Mouse (Mus musculus): ENCODE results near the gene Slc12a9. TPM values are rescaled to one million over a fixed set of nuclear protein-coding genes. Genes with fewer than 3 reads are reported as not detected.
A peak's percentile ranks its signal among the peaks of the same experiment; 100 is the strongest.

The Slc12a9 gene
- polyA plus RNA-seq, 1 experiment from 2014 or later: 27.3 TPM

DNA sequence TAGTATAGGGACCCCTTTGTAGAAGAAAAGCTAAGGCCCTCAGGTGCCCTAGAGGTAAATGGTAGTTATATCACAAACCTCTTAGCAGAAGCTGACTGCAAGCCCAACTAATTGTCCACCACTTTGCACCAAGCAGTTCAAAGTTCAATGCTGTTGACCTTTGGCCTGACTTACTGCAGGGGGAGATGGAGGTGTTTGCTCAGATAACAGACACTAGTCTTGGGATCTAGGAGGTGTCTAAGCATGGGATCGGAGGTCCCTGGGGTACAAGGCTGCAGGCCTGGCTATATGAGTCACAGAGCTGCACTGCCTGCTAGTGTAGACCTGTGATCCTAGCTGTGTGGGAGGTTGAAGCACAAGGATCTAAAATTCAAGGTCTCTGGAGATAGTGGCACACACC, 14.8 kb downstream of the Slc12a9 start:
- peaks cover 11% of the 10 kb centered on the region for H3K4me1 ChIP-seq (ENCODE audit: control insufficient read depth, insufficient read depth, low read length)
- H3K36me3 ChIP-seq (ENCODE audit: control insufficient read depth, insufficient read depth, low read length): peaks cover 14% of the 10 kb centered on the region
- no peak overlapping the region for H3K4me3 ChIP-seq (ENCODE audit: low read depth, low read length)
- no peaks in the 10 kb centered on the region for H3K27me3 ChIP-seq (ENCODE audit: control insufficient read depth, insufficient read depth, low read depth, low read length)
- H3K4me2 ChIP-seq (ENCODE audit: low read length): no peak overlapping the region
- no peaks in the 10 kb centered on the region for H3K9me3 ChIP-seq (replicated peaks; ENCODE audit: control insufficient read depth, low read length, poor library complexity, severe bottlenecking)
- WGBS: 100% methylated on average over 1 of the region's 1 CpGs
- no peak overlapping the region for H3K27ac ChIP-seq (ENCODE audit: low read length)
- no peak overlapping the region for H3K9ac ChIP-seq (ENCODE audit: low read depth, low read length)
- no peak for ATAC-seq

DNA sequence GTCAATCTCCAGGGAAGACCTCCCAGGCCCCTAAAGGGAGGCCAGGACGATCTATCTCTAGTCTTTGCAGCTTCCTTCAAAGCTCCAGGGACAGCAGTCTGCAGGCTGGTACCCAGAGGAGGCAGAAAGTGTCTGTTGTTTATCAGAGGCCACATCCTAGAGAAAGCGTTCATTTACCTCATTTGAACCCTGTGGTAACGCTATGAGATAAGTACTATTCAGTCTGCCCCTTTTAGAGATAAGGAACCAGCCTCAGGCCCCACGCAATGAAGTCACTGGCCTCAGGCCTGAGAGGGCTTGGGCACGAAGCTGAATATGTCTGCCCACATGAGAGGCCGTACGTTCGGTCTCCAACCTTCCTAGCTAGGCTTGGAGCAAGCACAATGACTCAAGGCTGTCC, 16.0 kb downstream of the Slc12a9 start:
- no peak for ATAC-seq
- H3K27ac ChIP-seq (ENCODE audit: low read length): no peak overlapping the region
- no peaks in the 10 kb centered on the region for H3K27me3 ChIP-seq (ENCODE audit: control insufficient read depth, insufficient read depth, low read depth, low read length)
- H3K4me2 ChIP-seq (ENCODE audit: low read length): no peak overlapping the region
- no peak overlapping the region for H3K9ac ChIP-seq (ENCODE audit: low read depth, low read length)
- no peak overlapping the region for H3K4me3 ChIP-seq (ENCODE audit: low read depth, low read length)
- H3K4me1 ChIP-seq (ENCODE audit: control insufficient read depth, insufficient read depth, low read length): peaks cover 11% of the 10 kb centered on the region
- 85% methylated on average over 8 of the region's 8 CpGs for WGBS
- H3K36me3 ChIP-seq (ENCODE audit: control insufficient read depth, insufficient read depth, low read length): peaks cover 9% of the 10 kb centered on the region
- H3K9me3 ChIP-seq (replicated peaks; ENCODE audit: control insufficient read depth, low read length, poor library complexity, severe bottlenecking): no peaks in the 10 kb centered on the region

DNA sequence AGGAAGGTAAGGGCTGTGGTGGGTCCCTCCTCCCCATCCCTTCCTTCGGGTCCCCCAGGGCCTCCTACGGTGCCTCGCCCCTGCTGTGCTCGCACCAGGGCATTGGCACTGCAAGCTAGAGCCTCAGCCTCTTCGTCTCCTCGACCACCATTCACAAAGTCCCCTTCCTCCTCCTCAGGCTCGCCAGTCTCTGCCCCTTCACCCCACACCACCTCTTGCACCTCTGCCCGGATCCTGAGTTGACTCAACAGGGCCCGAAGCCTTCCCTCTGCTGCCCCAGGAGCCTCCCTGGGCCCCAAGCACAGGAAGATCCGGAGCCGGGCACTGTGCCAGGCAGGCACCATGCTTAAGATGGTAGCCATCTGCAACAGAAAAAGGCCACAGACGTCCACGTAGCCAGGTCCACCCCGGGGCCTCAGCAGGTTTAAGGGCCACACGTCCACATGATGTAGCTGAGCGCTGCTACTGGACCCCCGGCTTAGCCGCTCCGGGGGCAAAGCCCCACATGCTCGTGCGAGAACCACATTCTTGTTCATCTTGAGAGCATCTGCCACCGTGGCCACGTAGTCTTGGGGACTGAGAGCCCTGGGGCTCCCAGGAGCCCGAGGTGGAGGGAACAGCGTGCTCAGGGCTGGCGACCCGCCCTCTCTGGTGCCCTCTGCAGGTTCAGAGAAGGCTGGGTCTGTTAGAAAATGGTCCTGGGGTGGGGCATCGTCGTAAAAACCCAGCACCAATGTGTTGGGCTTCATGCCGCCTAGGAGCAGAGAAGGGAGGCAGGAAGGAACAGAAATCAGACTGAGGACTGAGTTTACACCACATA, 18.1 kb downstream of the Slc12a9 start:
- no peak; the same call in 1 of the 2 replicates for ATAC-seq
- no peak overlapping the region; the same call in 1 of the 2 replicates for H3K9ac ChIP-seq (ENCODE audit: low read depth, low read length)
- WGBS: 37% methylated on average over 30 of the region's 30 CpGs
- no peaks in the 10 kb centered on the region for H3K9me3 ChIP-seq (replicated peaks; ENCODE audit: control insufficient read depth, low read length, poor library complexity, severe bottlenecking)
- no peak overlapping the region for H3K4me2 ChIP-seq (ENCODE audit: low read length)
- H3K27me3 ChIP-seq (ENCODE audit: control insufficient read depth, insufficient read depth, low read depth, low read length): no peaks in the 10 kb centered on the region
- H3K36me3 ChIP-seq (ENCODE audit: control insufficient read depth, insufficient read depth, low read length): peaks cover 11% of the 10 kb centered on the region
- no peak overlapping the region for H3K4me3 ChIP-seq (ENCODE audit: low read depth, low read length)
- peaks cover 11% of the 10 kb centered on the region for H3K4me1 ChIP-seq (ENCODE audit: control insufficient read depth, insufficient read depth, low read length)
- H3K27ac ChIP-seq (ENCODE audit: low read length): no peak overlapping the region

DNA sequence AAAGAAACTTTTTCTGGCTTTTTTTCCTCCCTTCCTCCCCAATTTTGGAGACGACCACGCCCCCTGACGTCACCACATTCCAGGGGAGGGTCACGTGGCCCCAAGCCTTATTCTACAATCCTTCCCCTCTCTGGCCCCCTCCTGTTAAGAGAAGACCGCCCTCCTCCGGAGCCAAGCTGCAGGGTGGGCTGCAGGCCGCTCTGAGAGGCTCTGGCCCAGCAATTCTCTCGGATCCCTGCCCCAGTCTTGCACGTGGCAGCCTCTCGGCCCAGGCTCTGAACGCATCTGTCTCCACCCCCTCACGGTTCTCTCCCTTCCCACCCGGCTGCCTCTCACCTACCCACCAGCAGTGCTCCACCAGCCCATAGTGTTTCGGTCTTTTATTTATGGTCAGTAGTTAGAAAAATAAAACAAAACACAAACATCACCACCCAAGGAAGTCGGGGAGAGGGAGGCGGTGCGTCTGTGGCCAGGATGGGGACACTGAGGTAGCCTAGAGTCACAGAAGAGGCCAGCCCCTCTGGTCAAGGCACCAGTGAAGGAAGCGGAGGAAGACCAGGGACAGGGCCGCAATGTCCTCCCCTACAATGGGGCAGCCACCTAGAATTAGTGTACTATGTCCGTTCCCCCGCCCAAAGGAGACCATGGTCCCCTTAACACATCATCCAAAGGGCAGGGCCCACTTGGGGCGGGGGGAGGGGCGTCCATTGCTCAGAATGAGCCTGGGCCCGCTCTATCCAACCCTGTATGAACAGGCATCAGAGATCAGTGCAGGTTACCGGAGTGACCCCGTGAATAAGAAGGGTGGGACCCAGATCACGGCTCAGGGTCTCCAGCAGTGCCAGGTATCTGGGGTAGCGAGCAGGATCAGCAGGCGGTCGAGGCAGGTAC, 19.0 kb downstream of the Slc12a9 start, which contains the start of gene Trip6:
TSS of gene Trip6 (minus strand) at position 212 of the 891 bp plus-strand sequence.
- ATAC-seq: peak; percentile 75
- peaks cover 11% of the 10 kb centered on the region for H3K4me1 ChIP-seq (ENCODE audit: control insufficient read depth, insufficient read depth, low read length)
- H3K27ac ChIP-seq (ENCODE audit: low read length): peak within 1 kb of the TSS; percentile 33; the same call in 1 of the 2 replicates
- peak within 1 kb of the TSS; percentile 54 for H3K4me2 ChIP-seq (ENCODE audit: low read length)
- H3K27me3 ChIP-seq (ENCODE audit: control insufficient read depth, insufficient read depth, low read depth, low read length): no peaks in the 10 kb centered on the region
- peak within 1 kb of the TSS; percentile 34 for H3K4me3 ChIP-seq (ENCODE audit: low read depth, low read length)
- peaks cover 15% of the 10 kb centered on the region for H3K36me3 ChIP-seq (ENCODE audit: control insufficient read depth, insufficient read depth, low read length)
- 13% methylated on average over 30 of the region's 30 CpGs for WGBS
- no peaks in the 10 kb centered on the region for H3K9me3 ChIP-seq (replicated peaks; ENCODE audit: control insufficient read depth, low read length, poor library complexity, severe bottlenecking)
- H3K9ac ChIP-seq (ENCODE audit: low read depth, low read length): peak within 1 kb of the TSS; percentile 61

DNA sequence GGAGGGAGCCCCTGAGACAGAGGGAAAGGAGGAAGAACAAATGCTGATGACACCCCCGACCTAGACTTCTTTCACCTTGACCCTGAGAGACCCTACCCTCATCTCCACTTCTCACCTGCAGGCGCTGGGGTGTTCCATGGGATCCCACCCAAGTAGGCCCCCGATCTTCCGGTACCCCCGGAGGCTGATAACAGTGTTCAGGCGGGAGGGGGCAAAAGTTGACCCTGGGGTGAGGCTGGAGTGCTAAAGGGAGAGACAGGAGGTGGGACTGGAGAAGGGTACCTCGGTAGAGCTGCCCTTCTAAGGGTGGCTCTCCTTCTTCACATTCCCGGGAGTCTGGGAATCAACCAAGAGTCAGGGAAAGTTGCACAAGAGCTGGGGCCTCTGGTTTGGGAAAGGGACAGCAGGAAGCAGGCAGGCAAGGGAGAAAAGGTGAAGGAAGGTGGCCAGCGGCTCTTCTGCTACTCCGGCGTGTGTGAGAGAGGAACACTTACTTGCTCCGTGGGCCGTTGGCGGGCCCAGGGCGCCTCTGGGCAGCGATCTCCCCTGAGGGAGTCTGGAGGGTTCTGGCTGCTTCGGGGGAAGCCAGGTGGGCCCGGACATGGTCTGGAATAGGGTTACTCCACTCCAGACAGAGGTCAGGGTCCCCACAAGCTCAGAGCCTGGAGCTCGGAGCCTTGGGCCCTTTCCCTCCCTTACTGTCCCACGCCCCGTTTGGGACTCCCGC, 19.8 kb downstream of the Slc12a9 start:
- peak overlapping the region; percentile 54 for H3K4me2 ChIP-seq (ENCODE audit: low read length)
- H3K9ac ChIP-seq (ENCODE audit: low read depth, low read length): peak overlapping the region; percentile 61
- no peaks in the 10 kb centered on the region for H3K9me3 ChIP-seq (replicated peaks; ENCODE audit: control insufficient read depth, low read length, poor library complexity, severe bottlenecking)
- ATAC-seq: 0 out of 2 replicates have a peak, but pooled peaks have one; percentile 16
- 0 out of 2 replicates have a peak overlapping the region, but pooled peaks have one; percentile 33 for H3K27ac ChIP-seq (ENCODE audit: low read length)
- no peaks in the 10 kb centered on the region for H3K27me3 ChIP-seq (ENCODE audit: control insufficient read depth, insufficient read depth, low read depth, low read length)
- peaks cover 11% of the 10 kb centered on the region for H3K4me1 ChIP-seq (ENCODE audit: control insufficient read depth, insufficient read depth, low read length)
- H3K36me3 ChIP-seq (ENCODE audit: control insufficient read depth, insufficient read depth, low read length): peaks cover 18% of the 10 kb centered on the region
- peak overlapping the region; percentile 34 for H3K4me3 ChIP-seq (ENCODE audit: low read depth, low read length)
- 3% methylated on average over 21 of the region's 22 CpGs for WGBS

DNA sequence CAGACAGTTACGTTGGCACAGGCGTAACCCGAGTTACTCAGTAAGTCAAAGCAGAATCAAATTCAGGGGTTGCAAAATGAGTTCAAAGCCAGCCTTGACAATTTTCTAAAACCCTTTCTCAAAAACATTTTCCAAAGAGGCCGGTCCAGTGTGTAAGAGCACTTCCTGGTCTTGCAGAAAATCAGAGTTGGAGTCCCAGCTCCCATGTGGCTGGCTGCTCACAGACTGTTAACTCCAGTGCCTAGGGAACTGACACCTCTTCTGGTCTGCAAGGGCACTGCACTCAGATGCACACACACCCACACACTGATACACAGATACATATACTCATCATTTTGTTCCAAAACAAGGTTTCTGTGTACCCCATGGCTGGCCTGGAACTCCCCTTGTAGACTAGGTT, 25.0 kb downstream of the Slc12a9 start:
- H3K4me3 ChIP-seq (ENCODE audit: low read depth, low read length): peak overlapping the region; percentile 91
- peak overlapping the region; percentile 99; the same call in 1 of the 2 replicates for H3K9ac ChIP-seq (ENCODE audit: low read depth, low read length)
- no peak for ATAC-seq
- no peaks in the 10 kb centered on the region for H3K9me3 ChIP-seq (replicated peaks; ENCODE audit: control insufficient read depth, low read length, poor library complexity, severe bottlenecking)
- peaks cover 33% of the 10 kb centered on the region for H3K4me1 ChIP-seq (ENCODE audit: control insufficient read depth, insufficient read depth, low read length)
- WGBS: 92% methylated on average over 4 of the region's 4 CpGs
- no peaks in the 10 kb centered on the region for H3K27me3 ChIP-seq (ENCODE audit: control insufficient read depth, insufficient read depth, low read depth, low read length)
- H3K36me3 ChIP-seq (ENCODE audit: control insufficient read depth, insufficient read depth, low read length): peaks cover 12% of the 10 kb centered on the region
- H3K27ac ChIP-seq (ENCODE audit: low read length): peak overlapping the region; percentile 95
- peak overlapping the region; percentile 65 for H3K4me2 ChIP-seq (ENCODE audit: low read length)

DNA sequence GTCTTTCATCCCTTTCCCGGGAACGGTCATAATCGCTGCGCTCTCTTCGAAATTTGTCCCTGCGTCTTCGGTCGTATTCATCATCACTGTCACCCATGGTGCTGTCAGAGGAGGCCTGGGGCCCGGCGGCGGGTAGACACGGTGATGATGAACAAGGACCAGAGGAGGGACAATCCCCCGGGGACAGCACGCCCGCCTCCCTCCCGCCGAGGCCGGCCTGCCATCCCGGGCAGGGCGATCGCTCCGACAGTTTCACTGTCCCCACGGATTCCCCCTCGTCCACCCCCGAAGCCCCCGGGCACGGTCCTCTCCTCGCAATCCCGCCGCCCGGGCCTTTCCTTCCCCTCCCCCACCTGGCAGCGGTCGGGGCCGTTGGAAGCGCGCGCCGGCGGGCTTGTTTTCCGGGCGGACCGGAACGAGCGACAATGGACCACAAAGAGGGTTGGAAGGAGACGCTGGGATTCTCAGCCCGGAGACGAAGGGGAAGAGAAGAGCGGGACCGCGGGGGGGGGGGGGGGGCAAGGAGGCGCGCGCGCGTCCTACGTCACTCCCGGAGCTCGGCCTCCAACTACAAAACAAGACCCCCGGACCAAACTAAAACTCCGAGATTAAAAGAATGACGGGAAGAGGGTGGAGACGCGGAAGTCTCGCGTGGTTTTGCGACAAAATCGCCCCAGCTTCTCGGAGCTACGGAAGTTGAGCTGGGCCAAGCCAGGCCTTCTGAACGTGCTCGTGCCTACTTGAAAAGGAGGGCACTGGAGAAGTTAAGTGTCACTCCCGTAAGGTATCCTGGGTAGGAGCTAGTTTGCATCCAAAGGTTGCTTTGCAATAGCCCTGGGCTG, 26.1 kb downstream of the Slc12a9 start, which contains the start of gene Srrt:
TSS of gene Srrt (minus strand) at position 604 of the 842 bp plus-strand sequence.
- H3K27me3 ChIP-seq (ENCODE audit: control insufficient read depth, insufficient read depth, low read depth, low read length): no peaks in the 10 kb centered on the region
- H3K9me3 ChIP-seq (replicated peaks; ENCODE audit: control insufficient read depth, low read length, poor library complexity, severe bottlenecking): no peaks in the 10 kb centered on the region
- peak within 1 kb of the TSS; percentile 91 for H3K4me3 ChIP-seq (ENCODE audit: low read depth, low read length)
- under 1% methylated on average over 51 of the region's 72 CpGs for WGBS
- peak within 1 kb of the TSS; percentile 95 for H3K27ac ChIP-seq (ENCODE audit: low read length)
- H3K36me3 ChIP-seq (ENCODE audit: control insufficient read depth, insufficient read depth, low read length): peaks cover 15% of the 10 kb centered on the region
- peak within 1 kb of the TSS; percentile 99 for H3K9ac ChIP-seq (ENCODE audit: low read depth, low read length)
- H3K4me2 ChIP-seq (ENCODE audit: low read length): peak within 1 kb of the TSS; percentile 89
- ATAC-seq: peak; percentile 90
- H3K4me1 ChIP-seq (ENCODE audit: control insufficient read depth, insufficient read depth, low read length): peaks cover 34% of the 10 kb centered on the region

Data from midbrain, embryonic 16.5 days (tissue).